Mouse (Mus musculus): Measurements from ENCODE around the gene Gm21970. TPM values are rescaled to one million over a fixed set of nuclear protein-coding genes. Genes with fewer than 3 reads are reported as not detected.

Gm21970 gene
- polyA plus RNA-seq, 1 experiment from 2014 or later, result 0.45 TPM

GRCm38 (mm10) chr16:91362616-91363272 is 28.8 kb upstream of the Gm21970 start:
- Histone ChIP-seq H3K4me2 (ENCODE audit: low read length) (no peak overlapping the region), H3K9ac (ENCODE audit: low read length) (no peak overlapping the region), H3K27me3 (replicated peaks; ENCODE audit: control insufficient read depth, insufficient read depth, low read length) (no peaks in the 10 kb centered on the region), H3K4me1 (replicated peaks; ENCODE audit: control insufficient read depth, insufficient read depth, low read length) (peaks cover 4% of the 10 kb centered on the region; the same call in 1 of the 2 replicates), H3K9me3 (ENCODE audit: control insufficient read depth, low read length) (no peaks in the 10 kb centered on the region), H3K36me3 (ENCODE audit: control insufficient read depth, insufficient read depth, low read length) (no peaks in the 10 kb centered on the region), H3K4me3 (ENCODE audit: low read depth, low read length) (no peak overlapping the region), H3K27ac (ENCODE audit: low read depth) (peak overlapping the region; percentile 47; the same call in 1 of the 2 replicates)
- DNase-seq (ENCODE audit: low spot score), result no peak
- no peak for ATAC-seq (replicated peaks; ENCODE audit: low FRiP score, low TSS enrichment, low read depth)
- 58% methylated on average over 12 of the region's 12 CpGs for WGBS

DNA sequence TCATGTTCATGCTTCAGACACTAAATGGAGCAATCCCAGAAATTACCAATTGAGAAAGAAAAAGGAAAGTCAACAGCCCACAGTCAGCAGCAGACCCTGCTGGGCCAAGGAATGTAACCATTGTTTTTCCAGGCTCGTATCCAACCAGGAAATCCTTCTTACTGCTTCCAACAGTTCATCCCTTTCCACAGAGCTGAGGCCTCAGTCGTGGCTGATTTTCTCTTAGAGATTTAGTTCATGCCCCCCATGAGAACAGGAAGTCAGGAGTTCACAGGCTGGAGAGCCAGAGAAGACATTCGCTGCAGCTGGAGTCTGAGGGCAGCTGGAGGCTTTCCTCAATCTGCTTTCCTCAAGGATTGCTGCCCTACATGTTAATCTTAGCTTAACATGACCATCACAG is 28.0 kb upstream of the Gm21970 start:
- no peak for ATAC-seq (replicated peaks; ENCODE audit: low FRiP score, low TSS enrichment, low read depth)
- DNase-seq (ENCODE audit: low spot score), result no peak
- H3K36me3 ChIP-seq (ENCODE audit: control insufficient read depth, insufficient read depth, low read length), result no peaks in the 10 kb centered on the region
- no peak overlapping the region for H3K4me2 ChIP-seq (ENCODE audit: low read length)
- H3K27ac ChIP-seq (ENCODE audit: low read depth), result peak overlapping the region; percentile 47; the same call in 1 of the 2 replicates
- H3K9me3 ChIP-seq (ENCODE audit: control insufficient read depth, low read length), result no peaks in the 10 kb centered on the region
- WGBS, result 18% methylated on average over 3 of the region's 3 CpGs
- H3K9ac ChIP-seq (ENCODE audit: low read length), result no peak overlapping the region
- no peak overlapping the region for H3K4me3 ChIP-seq (ENCODE audit: low read depth, low read length)
- H3K27me3 ChIP-seq (replicated peaks; ENCODE audit: control insufficient read depth, insufficient read depth, low read length), result no peaks in the 10 kb centered on the region
- H3K4me1 ChIP-seq (replicated peaks; ENCODE audit: control insufficient read depth, insufficient read depth, low read length), result peaks cover 4% of the 10 kb centered on the region; the same call in 1 of the 2 replicates

- DNase-seq (ENCODE audit: low spot score) (no peak), ATAC-seq (replicated peaks; ENCODE audit: low FRiP score, low TSS enrichment, low read depth) (no peak)
- Histone ChIP-seq H3K4me3 (ENCODE audit: low read depth, low read length) (no peak overlapping the region), H3K27ac (ENCODE audit: low read depth) (no peak overlapping the region), H3K4me2 (ENCODE audit: low read length) (no peak overlapping the region), H3K27me3 (replicated peaks; ENCODE audit: control insufficient read depth, insufficient read depth, low read length) (no peaks in the 10 kb centered on the region), H3K36me3 (ENCODE audit: control insufficient read depth, insufficient read depth, low read length) (no peaks in the 10 kb centered on the region), H3K9ac (ENCODE audit: low read length) (no peak overlapping the region), H3K4me1 (replicated peaks; ENCODE audit: control insufficient read depth, insufficient read depth, low read length) (peaks cover 4% of the 10 kb centered on the region; the same call in 1 of the 2 replicates), H3K9me3 (ENCODE audit: control insufficient read depth, low read length) (no peaks in the 10 kb centered on the region)
Observed at GRCm38 (mm10) chr16:91366567-91366966, 25.0 kb upstream of the Gm21970 start.

DNA sequence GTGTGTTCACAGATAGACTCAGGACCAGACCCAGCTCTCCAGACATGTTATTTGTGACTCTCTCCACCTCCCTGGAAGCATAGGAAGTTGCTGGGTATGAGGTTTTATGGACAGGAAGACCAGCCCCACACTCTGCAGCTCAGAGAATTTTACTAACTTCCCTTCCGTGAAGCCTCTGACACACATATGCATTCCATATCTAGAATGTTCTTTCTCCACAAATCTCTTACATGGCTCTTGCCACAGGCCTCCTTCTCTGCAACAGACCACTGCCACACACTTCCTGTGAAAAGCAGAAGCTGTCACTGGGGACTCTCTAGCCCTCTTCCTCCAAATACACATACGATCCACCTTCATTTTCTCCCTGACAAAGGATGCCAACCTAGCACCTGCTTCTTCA is 24.5 kb upstream of the Gm21970 start:
- H3K4me1 ChIP-seq (replicated peaks; ENCODE audit: control insufficient read depth, insufficient read depth, low read length), result peaks cover 4% of the 10 kb centered on the region; the same call in 1 of the 2 replicates
- ATAC-seq (replicated peaks; ENCODE audit: low FRiP score, low TSS enrichment, low read depth) (no peak), DNase-seq (ENCODE audit: low spot score) (no peak)
- no peaks in the 10 kb centered on the region for H3K27me3 ChIP-seq (replicated peaks; ENCODE audit: control insufficient read depth, insufficient read depth, low read length)
- no peak overlapping the region for H3K4me2 ChIP-seq (ENCODE audit: low read length)
- H3K27ac ChIP-seq (ENCODE audit: low read depth), result no peak overlapping the region
- H3K4me3 ChIP-seq (ENCODE audit: low read depth, low read length), result no peak overlapping the region
- H3K36me3 ChIP-seq (ENCODE audit: control insufficient read depth, insufficient read depth, low read length), result no peaks in the 10 kb centered on the region
- no peaks in the 10 kb centered on the region for H3K9me3 ChIP-seq (ENCODE audit: control insufficient read depth, low read length)
- H3K9ac ChIP-seq (ENCODE audit: low read length), result no peak overlapping the region
- 74% methylated on average over 2 of the region's 2 CpGs for WGBS

- H3K27ac ChIP-seq (ENCODE audit: low read depth), result peak within 1 kb of the TSS; percentile 91
- peak within 1 kb of the TSS; percentile 71 for H3K4me2 ChIP-seq (ENCODE audit: low read length)
- H3K9me3 ChIP-seq (ENCODE audit: control insufficient read depth, low read length), result no peaks in the 10 kb centered on the region
- H3K36me3 ChIP-seq (ENCODE audit: control insufficient read depth, insufficient read depth, low read length), result no peaks in the 10 kb centered on the region
- no peaks in the 10 kb centered on the region for H3K27me3 ChIP-seq (replicated peaks; ENCODE audit: control insufficient read depth, insufficient read depth, low read length)
- H3K4me3 ChIP-seq (ENCODE audit: low read depth, low read length), result peak within 1 kb of the TSS; percentile 90
- peak; percentile 90 for ATAC-seq (replicated peaks; ENCODE audit: low FRiP score, low TSS enrichment, low read depth)
- peak; percentile 88 for DNase-seq (ENCODE audit: low spot score)
- peak within 1 kb of the TSS; percentile 91 for H3K9ac ChIP-seq (ENCODE audit: low read length)
- under 1% methylated on average over 62 of the region's 62 CpGs for WGBS
- H3K4me1 ChIP-seq (replicated peaks; ENCODE audit: control insufficient read depth, insufficient read depth, low read length), result peaks cover 12% of the 10 kb centered on the region; the same call in 1 of the 2 replicates
Observed at GRCm38 (mm10) chr16:91372577-91373472, 18.7 kb upstream of the Gm21970 start, which contains the start of gene Ifnar2. Gene Ifnar2, plus strand, starts transcription at chr16:91372783.

- Histone ChIP-seq H3K27me3 (replicated peaks; ENCODE audit: control insufficient read depth, insufficient read depth, low read length) (no peaks in the 10 kb centered on the region), H3K36me3 (ENCODE audit: control insufficient read depth, insufficient read depth, low read length) (no peaks in the 10 kb centered on the region), H3K4me1 (replicated peaks; ENCODE audit: control insufficient read depth, insufficient read depth, low read length) (peaks cover 12% of the 10 kb centered on the region; the same call in 1 of the 2 replicates), H3K9ac (ENCODE audit: low read length) (peak overlapping the region; percentile 91), H3K4me3 (ENCODE audit: low read depth, low read length) (peak overlapping the region; percentile 90), H3K9me3 (ENCODE audit: control insufficient read depth, low read length) (no peaks in the 10 kb centered on the region), H3K4me2 (ENCODE audit: low read length) (peak overlapping the region; percentile 71), H3K27ac (ENCODE audit: low read depth) (peak overlapping the region; percentile 91; the same call in 1 of the 2 replicates)
- DNase-seq (ENCODE audit: low spot score) (no peak), ATAC-seq (replicated peaks; ENCODE audit: low FRiP score, low TSS enrichment, low read depth) (no peak)
- WGBS, result 33% methylated on average over 13 of the region's 13 CpGs
Observed at GRCm38 (mm10) chr16:91373473-91374252, 17.9 kb upstream of the Gm21970 start.

GRCm38 (mm10) chr16:91374253-91374634 is 17.3 kb upstream of the Gm21970 start:
- H3K36me3 ChIP-seq (ENCODE audit: control insufficient read depth, insufficient read depth, low read length), result no peaks in the 10 kb centered on the region
- H3K4me3 ChIP-seq (ENCODE audit: low read depth, low read length), result 0 out of 2 replicates have a peak overlapping the region, but pooled peaks have one; percentile 90
- DNase-seq (ENCODE audit: low spot score) (no peak), ATAC-seq (replicated peaks; ENCODE audit: low FRiP score, low TSS enrichment, low read depth) (no peak)
- H3K4me2 ChIP-seq (ENCODE audit: low read length), result peak overlapping the region; percentile 71; the same call in 1 of the 2 replicates
- H3K27me3 ChIP-seq (replicated peaks; ENCODE audit: control insufficient read depth, insufficient read depth, low read length), result no peaks in the 10 kb centered on the region
- 82% methylated on average over 3 of the region's 3 CpGs for WGBS
- H3K9ac ChIP-seq (ENCODE audit: low read length), result no peak overlapping the region; the same call in 1 of the 2 replicates
- peaks cover 12% of the 10 kb centered on the region; the same call in 1 of the 2 replicates for H3K4me1 ChIP-seq (replicated peaks; ENCODE audit: control insufficient read depth, insufficient read depth, low read length)
- no peaks in the 10 kb centered on the region for H3K9me3 ChIP-seq (ENCODE audit: control insufficient read depth, low read length)
- H3K27ac ChIP-seq (ENCODE audit: low read depth), result no peak overlapping the region

- Histone ChIP-seq H3K4me1 (replicated peaks; ENCODE audit: control insufficient read depth, insufficient read depth, low read length) (peaks cover 12% of the 10 kb centered on the region; the same call in 1 of the 2 replicates), H3K36me3 (ENCODE audit: control insufficient read depth, insufficient read depth, low read length) (no peaks in the 10 kb centered on the region), H3K27ac (ENCODE audit: low read depth) (no peak overlapping the region), H3K4me2 (ENCODE audit: low read length) (no peak overlapping the region), H3K4me3 (ENCODE audit: low read depth, low read length) (no peak overlapping the region), H3K9me3 (ENCODE audit: control insufficient read depth, low read length) (no peaks in the 10 kb centered on the region), H3K9ac (ENCODE audit: low read length) (no peak overlapping the region), H3K27me3 (replicated peaks; ENCODE audit: control insufficient read depth, insufficient read depth, low read length) (no peaks in the 10 kb centered on the region)
- 90% methylated on average over 10 of the region's 10 CpGs for WGBS
- no peak for ATAC-seq (replicated peaks; ENCODE audit: low FRiP score, low TSS enrichment, low read depth)
- DNase-seq (ENCODE audit: low spot score), result no peak
Observed at GRCm38 (mm10) chr16:91376701-91377100, 14.8 kb upstream of the Gm21970 start.
